Mouse (Mus musculus): ENCODE data around the gene Gsx2.

DNA sequence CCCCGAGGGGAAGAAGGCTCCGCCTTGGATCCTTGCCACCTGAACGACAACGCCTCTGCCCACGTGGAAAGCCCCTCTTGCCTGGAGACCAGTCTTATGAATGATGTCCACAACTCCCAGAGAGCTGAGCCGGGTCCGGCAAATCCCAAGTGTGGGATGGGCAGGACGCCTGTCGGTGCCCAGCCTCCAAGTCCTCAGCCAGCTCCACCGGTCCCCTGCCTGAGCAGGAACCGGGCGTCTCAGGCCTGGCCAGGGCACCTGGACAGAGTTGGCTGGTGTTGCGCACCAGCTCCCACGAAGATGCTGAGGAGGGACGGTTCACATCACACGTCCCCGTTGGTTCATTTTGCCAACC, 10.1 kb downstream of the Gsx2 start:
- TF ChIP-seq CTCF (IDR thresholded peaks at IDR 0.05; ENCODE audit: extremely low read depth, insufficient read depth, low read length) (no peak), POLR2A (IDR thresholded peaks at IDR 0.05; ENCODE audit: extremely low read depth, insufficient read depth, low read length) (no peak)
